Mouse (Mus musculus) olfactory bulb, adult 2 months (tissue): Measurements from ENCODE around the gene Tmem28.

Source experiments
- CTCF ChIP-seq: fragments of 200-500 bp; IDR thresholded peaks from 2 replicates; pipeline ENCODE4 v1.5.1; 2012; ENCODE audit warnings: low read depth, mild to moderate bottlenecking, low read length, moderate library complexity; ENCODE audit not compliant: insufficient read depth
- POLR2A ChIP-seq: fragments of 200-500 bp; IDR thresholded peaks from 2 replicates; pipeline ENCODE4 v1.6.1; 2012; ENCODE audit warnings: mild to moderate bottlenecking, low read depth, low read length, moderate library complexity; ENCODE audit not compliant: insufficient read depth

GRCm38 (mm10) chrX:99780308-99780707, 40.5 kb upstream of the Tmem28 start:
- TF ChIP-seq CTCF (no peak), POLR2A (no peak)
